Mouse (Mus musculus) kidney, adult 2 months (tissue): ENCODE data around the gene Rnase10.

Source experiments
- CTCF ChIP-seq: fragments of 200-500 bp; conservative IDR thresholded peaks from 2 replicates; pipeline ENCODE4 v1.5.1; 2011; ENCODE audit warnings: low read depth, mild to moderate bottlenecking, control low read depth, low read length, moderate library complexity, mixed read lengths; ENCODE audit not compliant: insufficient read depth, insufficient read length
- POLR2A ChIP-seq: fragments of 200-500 bp; IDR thresholded peaks from one replicate; pipeline ENCODE4 v1.6.1; 2011; ENCODE audit warnings: low read depth, low read length, control low read depth

- TF ChIP-seq CTCF = no peak
- TF ChIP-seq POLR2A = no peak
Measured at GRCm38 (mm10) chr14:51041769-51042168, 34.2 kb downstream of the Rnase10 start, which contains the start of gene Rnase9.
